Comparison of ENCODE assay signal across 8 mouse cellular contexts in genomic region chr7:141168518-141168953, GRCm38 (mm10). TPM values are rescaled to one million over a fixed set of nuclear protein-coding genes. Genes with fewer than 3 reads are reported as not detected.
DNase-seq lines count a peak whose midpoint lies in the region; ATAC-seq and TF ChIP-seq lines count a peak whose summit lies in the region.

No protein-coding gene starts in this region.

- peak overlapping the region; percentile 80 for H3K9ac ChIP-seq in heart, embryonic 14.5 days (ENCODE audit: low read length)
- H3K9ac ChIP-seq in kidney, postnatal 0 days (ENCODE audit: low read depth, low read length) = peak overlapping the region; percentile 81

- H3K27ac ChIP-seq in embryonic fibroblast, embryonic 13.5 days (ENCODE audit: insufficient read depth, low read length) = peak overlapping the region; percentile 86
- H3K27ac ChIP-seq in heart, embryonic 14.5 days (replicated peaks in 1 of 2; ENCODE audit: control insufficient read depth in 1 of 2, insufficient read depth in 1 of 2, low read depth in 2 of 2, low read length in 2 of 2) = peak overlapping the region; percentile 3 to 36; a peak in 2 of 4 replicates
- peak overlapping the region; percentile 82 for H3K27ac ChIP-seq in kidney, postnatal 0 days

- no peaks in the 10 kb centered on the region for H3K27me3 ChIP-seq in heart, embryonic 14.5 days (ENCODE audit: control insufficient read depth, insufficient read depth, low read length)
- H3K27me3 ChIP-seq in kidney, postnatal 0 days (ENCODE audit: insufficient read depth, low read length) = no peaks in the 10 kb centered on the region

- no peaks in the 10 kb centered on the region for H3K9me3 ChIP-seq in heart, embryonic 14.5 days (ENCODE audit: control insufficient read depth, low read length)
- H3K9me3 ChIP-seq in kidney, postnatal 0 days (replicated peaks; ENCODE audit: low read length) = no peaks in the 10 kb centered on the region

- DNase-seq in 416B (ENCODE audit: low read depth) (peak; percentile 94), adipocyte (ENCODE audit: low spot score) (peak; percentile 88)
- peak; percentile 88 for DNase-seq in kidney, postnatal 0 days (ENCODE audit: low spot score)
- peak; percentile 78 for DNase-seq in lung, postnatal 14 days
- DNase-seq in ovary, postnatal 10 days (ENCODE audit: low spot score) = peak; percentile 41
- DNase-seq in thymus, postnatal 36 days = peak; percentile 42 to 48

- H3K36me3 ChIP-seq in heart, embryonic 14.5 days (ENCODE audit: control insufficient read depth, insufficient read depth, low read length) = peaks cover 28% of the 10 kb centered on the region
- peaks cover 23% of the 10 kb centered on the region for H3K36me3 ChIP-seq in kidney, postnatal 0 days (ENCODE audit: insufficient read depth, low read length)

- peak overlapping the region; percentile 73 for H3K4me3 ChIP-seq in embryonic fibroblast, embryonic 13.5 days (ENCODE audit: insufficient read depth, low read length)
- H3K4me3 ChIP-seq in heart, embryonic 14.5 days (ENCODE audit: control insufficient read depth in 1 of 2, insufficient read depth in 1 of 2, low read depth in 1 of 2, low read length in 2 of 2) = peak overlapping the region; percentile 55
- H3K4me3 ChIP-seq in kidney, postnatal 0 days (replicated peaks; ENCODE audit: low read depth, low read length) = peak overlapping the region; percentile 66

- H3K4me1 ChIP-seq in embryonic fibroblast, embryonic 13.5 days (ENCODE audit: control insufficient read depth, insufficient read depth, low read length) = peaks cover 20% of the 10 kb centered on the region
- H3K4me1 ChIP-seq in heart, embryonic 14.5 days (ENCODE audit: control insufficient read depth in 2 of 2, insufficient read depth in 2 of 2, low read length in 2 of 2) = peaks cover 12 to 19% of the 10 kb centered on the region in 2 experiments; a peak in 3 of 4 replicates
- H3K4me1 ChIP-seq in kidney, postnatal 0 days (replicated peaks; ENCODE audit: insufficient read depth, low read length) = peaks cover 8% of the 10 kb centered on the region

- peak; percentile 55 for TF ChIP-seq POLR2A in embryonic fibroblast, embryonic 13.5 days (IDR thresholded peaks at IDR 0.05; ENCODE audit: low read depth, low read length)

- TF ChIP-seq CTCF in embryonic fibroblast, embryonic 13.5 days (IDR thresholded peaks at IDR 0.05; ENCODE audit: borderline replicate concordance, insufficient read depth, low read length) = no peak
- no peak for TF ChIP-seq CTCF in kidney, postnatal 0 days (IDR thresholded peaks at IDR 0.05; ENCODE audit: low read depth)

- ATAC-seq in heart, embryonic 14.5 days (ENCODE audit: insufficient number of reproducible peaks, insufficient read depth, low FRiP score, low read depth) = no peak
- ATAC-seq in kidney, postnatal 0 days (replicated peaks; ENCODE audit: low FRiP score, low read depth) = 0 out of 2 replicates have a peak, but pooled peaks have one; percentile 31

- WGBS in heart, embryonic 14.5 days = 1% methylated on average over 22 of the region's 22 CpGs
- 1% methylated on average over 22 of the region's 22 CpGs for WGBS in kidney, postnatal 0 days

- peak overlapping the region; percentile 75 for H3K4me2 ChIP-seq in heart, embryonic 14.5 days (ENCODE audit: low read length)
- peak overlapping the region; percentile 78 for H3K4me2 ChIP-seq in kidney, postnatal 0 days (ENCODE audit: low read length)

RNA-seq across cellular contexts. Expression of gene Rnh1, which starts 4.1 kb away (rescaled TPM):
- polyA plus RNA-seq in embryonic fibroblast, embryonic 13.5 days (2011; ENCODE audit: insufficient read length, low read depth, missing spikeins) = 108 and 119 TPM in 2 replicates
- polyA plus RNA-seq in heart, embryonic 14.5 days (2014; fragmentation: Nextera tagmentation; extraction: Ambion mirVana) = 109 and 116 TPM in 2 replicates
- 136 and 147 TPM in 2 replicates for polyA plus RNA-seq in kidney, postnatal 0 days (2015; fragmentation: Nextera tagmentation; extraction: Ambion mirVana)

RNA-seq across cellular contexts. Expression of gene Hras, which starts 25.3 kb away (rescaled TPM):
- 54.0 and 62.7 TPM in 2 replicates for polyA plus RNA-seq in embryonic fibroblast, embryonic 13.5 days (2011; ENCODE audit: insufficient read length, low read depth, missing spikeins)
- 93.9 and 96.7 TPM in 2 replicates for polyA plus RNA-seq in heart, embryonic 14.5 days (2014; fragmentation: Nextera tagmentation; extraction: Ambion mirVana)
- polyA plus RNA-seq in kidney, postnatal 0 days (2015; fragmentation: Nextera tagmentation; extraction: Ambion mirVana) = 91.5 and 95.5 TPM in 2 replicates

RNA-seq across cellular contexts. Expression of gene Lrrc56, which starts 25.4 kb away (rescaled TPM):
- 1.9 and 2.4 TPM in 2 replicates for polyA plus RNA-seq in embryonic fibroblast, embryonic 13.5 days (2011; ENCODE audit: insufficient read length, low read depth, missing spikeins)
- 1.6 and 2.8 TPM in 2 replicates for polyA plus RNA-seq in heart, embryonic 14.5 days (2014; fragmentation: Nextera tagmentation; extraction: Ambion mirVana)
- 9.9 and 10.8 TPM in 2 replicates for polyA plus RNA-seq in kidney, postnatal 0 days (2015; fragmentation: Nextera tagmentation; extraction: Ambion mirVana)

RNA-seq across cellular contexts. Expression of gene Lmntd2, which starts 45.3 kb away (rescaled TPM):
- polyA plus RNA-seq in embryonic fibroblast, embryonic 13.5 days (2011; ENCODE audit: insufficient read length, low read depth, missing spikeins) = 0.38 and 0.58 TPM in 2 replicates
- 0.46 and 0.62 TPM in 2 replicates for polyA plus RNA-seq in heart, embryonic 14.5 days (2014; fragmentation: Nextera tagmentation; extraction: Ambion mirVana)
- 2.6 and 2.9 TPM in 2 replicates for polyA plus RNA-seq in kidney, postnatal 0 days (2015; fragmentation: Nextera tagmentation; extraction: Ambion mirVana)

RNA-seq across cellular contexts. Expression of gene Ptdss2, which starts 46.4 kb away (rescaled TPM):
- 27.0 and 28.3 TPM in 2 replicates for polyA plus RNA-seq in embryonic fibroblast, embryonic 13.5 days (2011; ENCODE audit: insufficient read length, low read depth, missing spikeins)
- 51.8 and 65.6 TPM in 2 replicates for polyA plus RNA-seq in heart, embryonic 14.5 days (2014; fragmentation: Nextera tagmentation; extraction: Ambion mirVana)
- polyA plus RNA-seq in kidney, postnatal 0 days (2015; fragmentation: Nextera tagmentation; extraction: Ambion mirVana) = 75.3 and 85.1 TPM in 2 replicates

Comparison
In these comparisons a context has a peak if more than half of its experiments do, and no peak if none do; other contexts are left out.
1. DNase-seq: peak in every context shown above with its lines; median percentile 94 in 416B; 88 in adipocyte; 88 in kidney, postnatal 0 days; 78 in lung, postnatal 14 days; 45 in thymus, postnatal 36 days; 41 in ovary, postnatal 10 days.
2. H3K27ac ChIP-seq: peak in every context shown above with its lines; median percentile 86 in embryonic fibroblast, embryonic 13.5 days; 82 in kidney, postnatal 0 days; 20 in heart, embryonic 14.5 days.